Mouse (Mus musculus) spleen, postnatal 14 days (tissue): ENCODE results near the gene H2al1i.
"Not testable (repeated sequence)": the region's sequence is repeated elsewhere in the genome, so short reads cannot be mapped to it uniquely, and the experiment has no call there.

Experiments
- DNase-seq, 2 experiments: peaks; one replicate each; pipeline ENCODE4 v3.0.0; 2021 to 2022; ENCODE audit warnings: low spot score in 2 of 2

The H2al1i gene

GRCm38 (mm10) chrX:11324359-11324758 lies at the start of gene H2al1i:
H2al1i (plus strand) TSS chrX:11324659.
- not testable (repeated sequence) for DNase-seq

- DNase-seq = no peak
Observed at GRCm38 (mm10) chrX:11277083-11277482, 47.4 kb upstream of the H2al1i start.

- no peak for DNase-seq
Observed at GRCm38 (mm10) chrX:11280741-11281140, 43.7 kb upstream of the H2al1i start.

- no peak for DNase-seq
Observed at GRCm38 (mm10) chrX:11288306-11288882, 36.1 kb upstream of the H2al1i start.

GRCm38 (mm10) chrX:11289244-11289643 lies 35.2 kb upstream of the H2al1i start:
- DNase-seq = no peak

GRCm38 (mm10) chrX:11298957-11299356 lies 25.5 kb upstream of the H2al1i start, which contains the start of gene H2al1a:
H2al1a (plus strand) TSS chrX:11299257.
- not testable (repeated sequence) for DNase-seq

GRCm38 (mm10) chrX:11302132-11302531 lies 22.3 kb upstream of the H2al1i start, which contains the start of gene H2al1b:
H2al1b (plus strand) TSS chrX:11302432.
- not testable (repeated sequence) for DNase-seq

GRCm38 (mm10) chrX:11305355-11305754 lies 19.1 kb upstream of the H2al1i start, which contains the start of gene H2al1c:
H2al1c (plus strand) TSS chrX:11305655.
- DNase-seq = not testable (repeated sequence)

GRCm38 (mm10) chrX:11308524-11308923 lies 15.9 kb upstream of the H2al1i start, which contains the start of gene H2al1d:
H2al1d (plus strand) TSS chrX:11308824.
- DNase-seq = not testable (repeated sequence)

GRCm38 (mm10) chrX:11311634-11312033 lies 12.8 kb upstream of the H2al1i start, which contains the start of gene H2al1e:
H2al1e (plus strand) TSS chrX:11311934.
- DNase-seq = not testable (repeated sequence)

GRCm38 (mm10) chrX:11314858-11315257 lies 9.6 kb upstream of the H2al1i start, which contains the start of gene H2al1f:
H2al1f (plus strand) TSS chrX:11315158.
- not testable (repeated sequence) for DNase-seq

GRCm38 (mm10) chrX:11317956-11318355 lies 6.5 kb upstream of the H2al1i start, which contains the start of gene H2al1g:
H2al1g (plus strand) TSS chrX:11318256.
- not testable (repeated sequence) for DNase-seq

GRCm38 (mm10) chrX:11321192-11321591 lies 3.3 kb upstream of the H2al1i start, which contains the start of gene H2al1h:
H2al1h (plus strand) TSS chrX:11321492.
- DNase-seq = not testable (repeated sequence)

GRCm38 (mm10) chrX:11327522-11327921 lies 3.1 kb downstream of the H2al1i start, which contains the start of gene H2al1j:
H2al1j (plus strand) TSS chrX:11327822.
- not testable (repeated sequence) for DNase-seq

- DNase-seq = no peak
Observed at GRCm38 (mm10) chrX:11345762-11346161, 21.3 kb downstream of the H2al1i start.

- no peak for DNase-seq
Observed at GRCm38 (mm10) chrX:11346756-11347155, 22.3 kb downstream of the H2al1i start.

- no peak for DNase-seq
Observed at GRCm38 (mm10) chrX:11360823-11361222, 36.4 kb downstream of the H2al1i start.

GRCm38 (mm10) chrX:11361261-11361660 lies 36.8 kb downstream of the H2al1i start:
- DNase-seq = no peak

- DNase-seq = no peak
Observed at GRCm38 (mm10) chrX:11363890-11364289, 39.4 kb downstream of the H2al1i start.

- no peak for DNase-seq
Observed at GRCm38 (mm10) chrX:11365151-11365550, 40.7 kb downstream of the H2al1i start.
